Mouse (Mus musculus) stomach, postnatal 0 days (tissue): ENCODE data around the gene Dmrtc2. TPM values are rescaled to one million over a fixed set of nuclear protein-coding genes. Genes with fewer than 3 reads are reported as not detected.
A peak's percentile ranks its signal among the peaks of the same experiment; 100 is the strongest.

Source experiments
- ATAC-seq: fragments of 200-750 bp; cut with Nextera tagmentation; 2 replicates; pipeline ENCODE4 v1.8.0; 2017; ENCODE audit not compliant: low FRiP score, low TSS enrichment
- DNase-seq: peaks from one replicate; pipeline ENCODE4 v3.0.0-alpha.2; 2016; ENCODE audit warnings: low spot score
- H3K27ac ChIP-seq: fragments of 300-500 bp; sonication (generic); replicated peaks from 2 replicates; pipeline ENCODE4 v1.5.1; 2014; ENCODE audit warnings: mild to moderate bottlenecking, control low read depth
- H3K27me3 ChIP-seq: fragments of 300-500 bp; sonication (generic); 2 replicates; pipeline ENCODE4 v1.6.1; 2014; ENCODE audit warnings: low read length; ENCODE audit not compliant: control insufficient read depth, insufficient read depth
- H3K36me3 ChIP-seq: fragments of 300-500 bp; sonication (generic); 2 replicates; pipeline ENCODE4 v1.6.1; 2014; ENCODE audit warnings: low read length, mixed read lengths; ENCODE audit not compliant: control insufficient read depth, insufficient read depth
- H3K4me1 ChIP-seq: fragments of 300-500 bp; sonication (generic); replicated peaks from 2 replicates; pipeline ENCODE4 v1.6.1; 2014; ENCODE audit warnings: antibody characterized with exemption; ENCODE audit not compliant: control insufficient read depth, insufficient read depth
- H3K4me2 ChIP-seq: fragments of 300-500 bp; sonication (generic); replicated peaks from 2 replicates; pipeline ENCODE4 v1.6.1; 2014; ENCODE audit warnings: low read depth, mild to moderate bottlenecking, control low read depth, moderate library complexity
- H3K4me3 ChIP-seq: fragments of 300-500 bp; sonication (generic); 2 replicates; pipeline ENCODE4 v1.5.1; 2014; ENCODE audit warnings: low read depth, low read length, control low read depth
- H3K9ac ChIP-seq: fragments of 300-500 bp; sonication (generic); 2 replicates; pipeline ENCODE4 v1.6.1; 2014; ENCODE audit warnings: mild to moderate bottlenecking, low read length, control low read depth, mixed read lengths
- H3K9me3 ChIP-seq: fragments of 300-500 bp; sonication (generic); 2 replicates; pipeline ENCODE4 v1.6.1; 2016; ENCODE audit warnings: low read length; ENCODE audit not compliant: control insufficient read depth
- CTCF ChIP-seq: IDR thresholded peaks from 2 replicates; pipeline ENCODE4 v1.5.1; 2016; ENCODE audit warnings: antibody characterized with exemption, low read depth, mild to moderate bottlenecking, moderate library complexity
- EP300 ChIP-seq: optimal IDR thresholded peaks from 2 replicates; pipeline ENCODE3; 2016; ENCODE audit warnings: antibody characterized with exemption
- WGBS: fragments of 180-500 bp; shearing (Covaris S2); extraction: QIAGEN DNeasy Blood & Tissue Kit; methylation state at CpG from one replicate; pipeline ENCODE4 v1.1.7; 2014; 5-methylcytosine and 5-hydroxymethylcytosine counted together
- polyA plus RNA-seq: library from polyadenylated mRNA; unstranded; fragments of >200 nt; fragmentation: Nextera tagmentation; extraction: Ambion mirVana; gene quantifications from 2 replicates; pipeline ENCODE4 v1.2.1, GENCODE M21; 2015

Dmrtc2 gene
- polyA plus RNA-seq, 1 experiment from 2014 or later: not detected

- Histone ChIP-seq H3K36me3 (no peaks in the 10 kb centered on the region), H3K27me3 (no peaks in the 10 kb centered on the region), H3K27ac (no peak overlapping the region), H3K4me2 (no peak overlapping the region), H3K4me1 (no peaks in the 10 kb centered on the region), H3K9ac (no peak overlapping the region), H3K4me3 (no peak overlapping the region), H3K9me3 (no peaks in the 10 kb centered on the region)
- TF ChIP-seq CTCF: no peak
- TF ChIP-seq EP300: no peak
- ATAC-seq (no peak), DNase-seq (no peak)
- WGBS: 38% methylated on average over 2 of the region's 2 CpGs
Measured at GRCm38 (mm10) chr7:24879620-24880019, 9.8 kb downstream of the Dmrtc2 start.

GRCm38 (mm10) chr7:24882416-24883199 is 12.8 kb downstream of the Dmrtc2 start:
- Histone ChIP-seq H3K4me2 (no peak overlapping the region), H3K4me1 (peaks cover 9% of the 10 kb centered on the region; the same call in 1 of the 2 replicates), H3K4me3 (no peak overlapping the region), H3K36me3 (no peaks in the 10 kb centered on the region; the same call in 1 of the 2 replicates), H3K9ac (no peak overlapping the region), H3K27ac (no peak overlapping the region), H3K27me3 (no peaks in the 10 kb centered on the region), H3K9me3 (no peaks in the 10 kb centered on the region)
- DNase-seq (no peak), ATAC-seq (no peak)
- WGBS: 90% methylated on average over 9 of the region's 9 CpGs
- TF ChIP-seq EP300 (no peak), CTCF (no peak)

DNA sequence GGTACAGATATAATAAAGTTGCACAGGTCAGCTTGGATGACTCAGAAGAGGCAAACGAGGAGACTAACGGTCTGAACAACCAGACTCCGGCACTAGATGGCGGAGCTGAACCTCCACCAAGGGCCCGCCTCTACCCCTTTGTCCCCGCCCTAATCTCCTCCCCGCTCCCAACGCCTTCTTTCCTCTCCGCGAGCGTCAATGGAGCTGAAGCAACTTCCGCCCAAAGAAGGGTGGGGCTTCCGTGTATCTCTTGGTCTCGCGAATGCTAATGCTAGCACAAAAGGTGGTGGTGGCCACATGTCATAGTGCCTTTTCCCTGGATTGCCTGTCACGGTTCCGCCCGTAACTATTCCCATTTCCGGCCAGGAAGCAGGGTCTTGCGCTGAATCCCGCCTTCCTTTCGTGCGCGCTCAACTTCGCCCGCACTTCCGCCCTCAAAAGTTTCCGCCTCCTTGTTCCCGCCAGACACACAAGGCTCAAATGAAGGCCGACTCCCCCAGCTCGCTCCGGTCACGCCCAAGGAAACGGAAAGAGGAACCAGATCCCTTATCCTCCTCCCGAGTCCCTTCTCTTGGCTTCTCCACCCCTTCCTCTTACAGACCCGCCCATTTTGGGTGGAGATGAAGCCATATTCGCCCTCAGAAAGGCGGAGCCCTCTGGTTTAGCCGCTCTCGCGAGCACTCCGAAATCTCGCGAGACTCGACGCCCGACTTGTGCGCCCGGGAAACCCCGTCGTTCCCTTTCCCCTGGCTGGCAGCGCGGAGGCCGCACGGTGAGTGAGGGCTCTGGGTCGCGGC is 14.2 kb downstream of the Dmrtc2 start, which contains the start of gene Rps19:
Rps19 (plus strand) TSS at position 476 of the 797 bp plus-strand sequence.
- under 1% methylated on average over 51 of the region's 57 CpGs for WGBS
- no peaks in the 10 kb centered on the region for H3K9me3 ChIP-seq
- peak within 1 kb of the TSS; percentile 97 for H3K27ac ChIP-seq
- peak; percentile 73 for TF ChIP-seq CTCF
- peak; percentile 100 for TF ChIP-seq EP300
- peaks cover 9% of the 10 kb centered on the region; the same call in 1 of the 2 replicates for H3K4me1 ChIP-seq
- H3K4me2 ChIP-seq: peak within 1 kb of the TSS; percentile 74
- ATAC-seq (peak; percentile 97), DNase-seq (peak; percentile 99)
- peak within 1 kb of the TSS; percentile 100 for H3K9ac ChIP-seq
- H3K4me3 ChIP-seq: peak within 1 kb of the TSS; percentile 100
- no peaks in the 10 kb centered on the region for H3K27me3 ChIP-seq
- H3K36me3 ChIP-seq: no peaks in the 10 kb centered on the region; the same call in none of the 2 replicates

DNA sequence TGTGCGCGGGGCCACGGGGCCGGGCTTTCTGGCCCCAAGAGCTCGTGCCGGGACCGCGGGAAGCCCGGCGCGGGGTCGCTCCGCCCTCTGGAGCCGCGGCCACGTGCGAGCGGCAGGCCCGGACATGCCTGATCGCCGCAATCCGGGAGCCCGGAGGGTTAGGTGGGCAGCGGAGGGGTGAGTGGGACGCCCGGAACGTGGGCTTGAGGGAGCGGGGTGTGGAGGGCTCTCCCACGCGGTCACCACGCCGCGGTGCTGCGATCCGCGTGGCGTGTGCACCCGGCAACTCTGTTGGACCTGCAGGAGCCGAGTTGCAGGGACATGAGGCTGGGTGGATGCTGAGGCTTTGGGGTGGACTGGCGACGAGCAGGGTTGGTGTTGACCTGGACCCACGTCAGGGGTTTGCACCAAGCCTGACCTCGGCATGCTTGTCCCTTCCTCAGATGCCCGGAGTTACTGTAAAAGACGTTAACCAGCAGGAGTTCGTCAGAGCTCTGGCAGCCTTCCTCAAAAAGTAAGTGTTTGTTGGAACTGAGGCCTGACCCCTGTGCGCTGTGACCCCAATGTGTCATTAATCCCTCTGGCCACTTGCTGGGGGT is 14.9 kb downstream of the Dmrtc2 start:
- Histone ChIP-seq H3K4me3 (peak overlapping the region; percentile 100), H3K9me3 (no peaks in the 10 kb centered on the region), H3K9ac (peak overlapping the region; percentile 100), H3K27me3 (no peaks in the 10 kb centered on the region), H3K4me2 (peak overlapping the region; percentile 74), H3K4me1 (peaks cover 9% of the 10 kb centered on the region; the same call in 1 of the 2 replicates), H3K36me3 (peaks cover 6% of the 10 kb centered on the region), H3K27ac (peak overlapping the region; percentile 97)
- WGBS: under 1% methylated on average over 47 of the region's 47 CpGs
- ATAC-seq (0 out of 2 replicates have a peak, but pooled peaks have one; percentile 3), DNase-seq (no peak)
- TF ChIP-seq CTCF: no peak

GRCm38 (mm10) chr7:24885468-24886307 is 15.8 kb downstream of the Dmrtc2 start:
- 17% methylated on average over 12 of the region's 12 CpGs for WGBS
- H3K4me2 ChIP-seq: peak overlapping the region; percentile 74
- H3K36me3 ChIP-seq: peaks cover 8% of the 10 kb centered on the region
- ATAC-seq (no peak), DNase-seq (peak; percentile 38)
- H3K27ac ChIP-seq: no peak overlapping the region
- no peak for TF ChIP-seq CTCF
- no peak for TF ChIP-seq EP300
- peak overlapping the region; percentile 100 for H3K9ac ChIP-seq
- H3K9me3 ChIP-seq: no peaks in the 10 kb centered on the region
- H3K27me3 ChIP-seq: no peaks in the 10 kb centered on the region
- peak overlapping the region; percentile 100 for H3K4me3 ChIP-seq
- H3K4me1 ChIP-seq: peaks cover 9% of the 10 kb centered on the region; the same call in 1 of the 2 replicates
